Mouse (Mus musculus) embryo, embryonic 9.5 days (tissue): Measurements from ENCODE around the gene Nceh1.

ENCODE experiments used
- DNase-seq: peaks from one replicate; pipeline ENCODE4 v3.0.0-alpha.2; 2017; ENCODE audit errors: extremely low spot score

Gene Nceh1

DNA sequence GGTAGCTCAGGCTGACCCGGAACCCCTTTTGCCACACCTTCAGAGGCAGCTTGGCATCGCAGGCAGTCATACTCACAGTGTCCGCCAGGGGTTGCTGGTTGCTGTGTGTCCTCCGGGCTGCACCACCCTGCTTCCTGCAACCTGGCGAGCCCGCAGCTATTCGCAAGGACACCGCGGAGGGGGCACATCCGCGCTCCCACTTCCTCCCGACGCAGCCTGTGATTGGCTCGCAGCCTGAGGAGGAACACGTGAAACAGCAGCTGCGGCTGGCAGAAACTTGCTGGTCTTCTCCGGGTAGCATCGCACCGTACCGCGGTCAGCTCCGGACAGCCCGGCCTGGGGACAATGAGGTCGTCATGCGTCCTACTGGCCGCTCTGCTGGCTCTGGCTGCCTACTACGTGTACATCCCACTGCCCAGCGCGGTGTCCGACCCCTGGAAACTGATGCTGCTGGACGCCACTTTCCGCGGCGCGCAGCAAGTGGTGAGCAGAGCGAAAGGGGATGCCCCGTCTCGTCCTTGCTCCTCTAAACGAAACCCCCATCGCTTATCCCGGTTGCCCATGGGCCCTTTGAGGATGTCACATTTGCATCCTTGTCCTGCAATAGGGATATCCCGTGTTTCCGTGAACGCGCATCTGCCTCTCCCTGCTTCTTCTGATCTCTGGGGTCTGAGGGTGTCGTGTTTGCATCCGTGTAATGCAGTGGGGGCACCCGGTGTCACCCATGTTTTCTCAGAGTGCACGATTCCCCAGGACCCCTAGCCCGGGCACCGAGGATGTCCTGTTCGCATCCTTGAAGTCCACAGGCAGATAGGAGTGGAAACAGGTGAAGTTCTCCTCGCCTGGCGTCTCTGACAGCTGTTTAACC is at the start of gene Nceh1:
Gene Nceh1 (plus strand): TSS at position 233 of the 868 bp plus-strand sequence.
- DNase-seq = peak; percentile 90

GRCm38 (mm10) chr3:27140101-27140500 is 42.7 kb upstream of the Nceh1 start:
- no peak for DNase-seq

DNA sequence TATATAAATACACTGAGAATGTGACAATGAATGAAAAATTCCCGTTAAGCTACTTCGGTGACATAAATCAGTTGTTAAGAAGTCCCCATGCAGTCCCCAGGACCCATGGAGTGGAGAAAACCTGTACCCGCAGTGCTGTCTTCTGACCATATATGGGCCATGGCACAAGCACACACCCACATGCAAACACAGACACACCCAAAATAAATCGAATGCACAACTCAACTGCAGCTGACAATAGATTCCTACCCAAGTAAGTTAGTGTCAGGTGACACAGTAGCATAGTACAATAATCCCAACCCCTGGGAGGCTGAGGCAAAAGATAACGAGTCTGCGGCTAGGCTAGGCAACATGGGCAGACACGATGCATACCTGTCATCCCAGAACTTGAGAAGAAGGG is 39.2 kb upstream of the Nceh1 start:
- no peak for DNase-seq

DNA sequence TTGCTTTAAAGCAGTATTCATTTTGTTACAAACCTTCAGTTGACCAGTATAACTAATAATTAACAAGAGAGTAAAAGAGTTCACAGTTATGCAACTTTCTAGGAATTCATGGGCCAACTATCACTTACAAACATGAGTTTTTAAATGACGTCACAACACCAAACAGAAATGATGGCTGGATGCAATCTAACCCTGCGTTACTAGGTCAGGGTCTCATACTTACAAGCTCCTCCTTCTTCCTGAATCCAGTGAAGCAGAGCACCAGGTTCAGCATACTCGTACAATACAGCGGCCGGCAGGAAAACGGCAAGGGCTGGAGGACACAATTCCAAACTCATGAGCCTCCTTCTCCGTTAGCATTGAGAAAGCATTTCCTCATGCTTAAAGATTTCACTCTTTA is 37.0 kb upstream of the Nceh1 start:
- DNase-seq = no peak

DNA sequence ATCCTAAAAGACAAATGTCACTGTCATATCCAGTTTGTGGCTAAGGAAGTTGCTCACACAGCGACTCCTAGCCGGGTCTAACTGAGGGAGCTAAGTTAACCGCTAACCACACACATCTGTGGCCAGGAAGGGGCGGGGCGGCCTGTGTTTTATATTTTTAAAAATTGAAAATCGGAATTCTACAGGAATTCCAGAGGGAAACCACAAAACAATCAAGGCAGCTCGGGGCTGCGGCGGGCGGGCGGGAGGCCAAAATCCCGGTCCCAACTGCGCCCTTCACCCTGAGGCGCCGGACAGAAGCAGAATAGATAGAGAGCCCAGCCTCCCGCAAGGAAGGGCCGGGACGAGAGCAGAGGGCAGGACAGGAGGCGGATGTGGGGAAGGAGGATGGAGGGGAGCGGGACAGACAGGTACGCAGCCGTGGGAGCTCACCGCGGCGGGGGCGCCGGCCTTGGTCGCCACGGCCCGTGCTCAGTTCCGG is 29.5 kb upstream of the Nceh1 start:
- DNase-seq = peak; percentile 41

DNA sequence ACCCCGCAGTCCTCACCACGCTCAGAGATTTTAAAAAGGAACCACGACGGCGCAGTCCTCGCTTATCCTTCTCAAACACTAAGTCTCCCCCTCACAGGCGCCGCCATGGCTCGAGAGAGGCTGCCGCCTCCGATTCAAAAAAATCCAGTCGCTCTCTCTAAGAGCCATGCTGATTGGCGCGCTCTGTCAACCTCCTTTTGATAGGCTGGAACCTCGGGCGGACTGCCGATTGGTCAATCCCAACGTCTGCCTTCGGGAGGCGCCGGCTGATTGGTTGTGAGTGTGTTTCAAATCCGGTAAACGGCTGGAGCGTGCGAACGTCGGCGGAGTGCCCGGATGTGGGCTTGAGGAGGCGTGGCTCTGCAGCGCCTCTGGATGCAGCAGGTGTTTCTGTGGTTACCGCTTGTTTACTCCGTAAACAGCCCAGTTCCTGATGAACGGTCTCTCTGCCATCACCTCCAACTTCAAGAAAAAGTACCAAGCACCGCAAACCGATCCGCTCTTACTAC is 29.0 kb upstream of the Nceh1 start, which contains the start of gene Ect2:
Gene Ect2 (minus strand): TSS at position 178 of the 509 bp plus-strand sequence.
- DNase-seq = peak; percentile 97

- no peak for DNase-seq
These were observed 28.5 kb upstream of the Nceh1 start for GRCm38 (mm10) chr3:27154280-27154679.

DNA sequence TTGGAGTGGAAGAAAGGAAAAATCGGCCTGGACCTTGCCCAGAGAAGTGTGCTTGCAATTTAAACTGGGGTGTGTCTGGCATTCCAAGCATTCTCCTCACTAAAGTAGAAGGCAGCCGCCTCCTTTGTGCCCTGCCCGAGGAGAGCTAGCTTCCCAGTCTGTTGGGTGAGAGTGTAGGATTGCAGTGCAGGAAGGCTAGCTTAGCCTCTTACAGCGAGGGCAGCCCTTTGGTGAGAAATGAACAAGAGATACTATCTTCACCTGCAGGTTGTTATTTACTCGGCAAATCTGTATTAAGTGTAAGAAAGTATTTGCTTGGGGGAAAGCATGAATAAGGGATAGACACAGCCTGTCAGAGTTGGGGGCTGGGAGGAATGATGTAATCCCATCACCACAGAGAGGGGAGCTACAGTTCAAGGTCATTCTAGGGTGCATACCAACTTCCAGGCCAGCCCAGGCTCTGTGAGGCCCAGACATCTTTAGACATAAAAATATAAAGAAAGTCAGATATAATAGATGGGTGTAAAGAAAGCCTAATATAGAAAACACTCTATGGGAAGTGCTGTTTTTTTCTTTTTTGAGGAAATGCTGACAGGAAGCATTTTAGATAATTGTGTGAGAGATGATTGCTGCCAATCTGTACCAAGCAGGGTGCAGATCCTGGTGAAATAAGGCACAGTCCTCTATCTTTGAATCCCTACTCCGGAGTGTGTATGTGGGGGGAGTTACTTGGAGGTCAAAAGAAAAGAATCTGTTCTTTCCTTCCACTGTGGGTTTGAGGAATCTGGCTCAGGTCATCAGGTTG is 27.5 kb upstream of the Nceh1 start:
- peak; percentile 70 for DNase-seq

GRCm38 (mm10) chr3:27155856-27156593 is 26.7 kb upstream of the Nceh1 start:
- DNase-seq = no peak

GRCm38 (mm10) chr3:27156594-27156949 is 26.2 kb upstream of the Nceh1 start:
- DNase-seq = no peak

DNA sequence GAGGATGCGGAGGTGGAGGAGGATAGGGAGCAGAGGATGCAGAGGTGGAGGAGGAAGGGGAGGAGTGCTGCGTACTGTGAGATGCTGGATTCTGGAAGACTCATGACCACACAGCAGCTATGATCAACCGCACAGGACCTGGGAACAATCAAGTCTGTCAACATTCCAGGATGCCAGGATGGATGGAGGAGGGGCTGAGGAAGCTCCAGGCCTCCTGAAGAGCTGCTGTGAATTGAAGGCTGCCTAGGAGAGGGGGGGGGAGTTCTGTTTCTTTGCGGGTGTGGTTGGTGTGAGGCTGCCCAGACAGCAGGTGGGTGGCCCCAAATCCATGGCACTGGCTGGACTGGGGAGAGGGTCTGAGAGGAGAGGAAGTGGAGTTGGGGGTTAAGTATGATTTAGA is 23.9 kb upstream of the Nceh1 start:
- no peak for DNase-seq

DNA sequence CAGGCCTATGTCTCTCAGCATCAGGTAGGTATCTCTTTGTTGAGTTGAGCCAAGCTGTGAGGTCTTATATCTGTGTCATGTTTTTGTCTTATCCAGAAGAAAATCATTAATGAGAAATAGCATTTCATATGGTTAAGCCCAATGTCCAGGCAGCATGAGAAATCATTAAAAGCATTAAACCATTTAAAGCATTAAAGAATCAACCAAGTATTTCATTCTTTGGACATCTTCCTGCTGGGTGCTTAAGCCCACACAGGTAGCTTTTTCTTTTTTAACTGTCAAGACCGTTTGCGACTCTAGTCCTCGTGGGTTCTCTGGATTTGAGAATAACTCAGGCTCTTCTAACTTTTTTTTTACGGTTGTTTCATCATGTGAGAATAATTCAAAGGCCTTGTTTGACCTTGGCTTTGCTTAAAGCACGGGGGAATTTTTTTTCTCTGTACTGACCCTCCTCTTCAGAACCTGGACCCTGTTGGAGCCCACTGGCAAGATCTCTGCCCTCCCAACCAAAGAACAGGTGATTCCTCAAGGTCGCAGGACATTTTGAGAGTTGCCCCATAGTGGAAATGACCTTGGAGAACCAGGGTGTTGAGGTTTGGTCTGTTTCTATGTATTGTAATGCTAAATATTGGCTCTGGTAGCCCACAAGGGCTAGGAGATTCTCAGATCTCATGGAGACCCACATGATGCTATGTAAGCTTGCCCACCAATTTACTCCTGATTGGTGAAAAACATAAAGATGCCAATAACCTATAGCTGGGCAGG is 20.9 kb upstream of the Nceh1 start:
- no peak for DNase-seq

- no peak for DNase-seq
These were observed 20.4 kb upstream of the Nceh1 start for GRCm38 (mm10) chr3:27162410-27162804.

DNA sequence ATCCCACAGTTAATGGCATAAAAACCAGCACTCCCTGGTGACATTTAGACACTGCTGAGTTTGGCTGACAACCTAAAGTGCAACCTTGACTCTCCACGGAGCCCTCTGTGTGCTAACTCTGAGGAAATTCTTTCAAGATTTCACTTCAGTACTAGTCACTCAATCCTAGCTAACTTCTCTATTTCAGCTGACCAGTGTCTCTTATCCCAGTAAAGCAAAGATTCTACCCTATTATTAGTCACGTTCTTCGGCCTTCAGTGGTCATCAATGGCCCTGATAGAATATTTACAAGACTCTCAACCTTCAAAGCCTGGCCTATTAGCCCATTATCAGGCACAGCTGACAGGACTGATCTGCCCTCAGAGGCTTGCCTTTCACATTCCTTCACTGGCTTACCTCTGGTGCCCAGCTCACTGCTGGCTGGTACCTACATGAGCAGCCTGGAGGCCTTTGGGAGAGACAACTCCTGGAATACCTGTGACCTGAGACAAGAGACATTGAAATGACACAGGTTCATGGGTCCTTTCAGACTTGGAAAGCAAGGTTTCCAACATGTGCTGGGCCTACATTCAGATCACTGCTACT is 17.2 kb upstream of the Nceh1 start:
- no peak for DNase-seq

GRCm38 (mm10) chr3:27170257-27170656 is 12.5 kb upstream of the Nceh1 start:
- DNase-seq = no peak

DNA sequence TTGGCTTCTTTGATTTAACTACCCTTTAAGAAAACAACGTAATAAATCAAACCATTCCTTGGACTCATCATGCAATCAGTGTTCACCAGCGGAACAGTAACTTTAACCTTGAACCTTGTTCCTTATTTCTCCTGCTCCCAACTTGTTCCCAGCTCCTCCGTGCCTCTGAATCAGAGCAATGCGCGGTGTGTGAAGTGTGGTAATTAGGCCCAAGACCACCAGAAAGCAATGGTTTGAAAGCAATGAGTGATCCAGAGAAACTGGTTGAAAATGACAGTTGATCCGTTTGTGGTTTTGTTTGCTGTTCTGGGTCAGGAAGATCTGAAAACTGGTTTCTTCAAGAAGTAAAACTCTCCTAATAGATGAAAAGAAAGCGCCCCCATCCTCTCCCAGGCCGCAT is 3.1 kb upstream of the Nceh1 start:
- no peak for DNase-seq

- DNase-seq = peak; percentile 9
These were observed 923 bp downstream of the Nceh1 start for GRCm38 (mm10) chr3:27183601-27184175.

DNA sequence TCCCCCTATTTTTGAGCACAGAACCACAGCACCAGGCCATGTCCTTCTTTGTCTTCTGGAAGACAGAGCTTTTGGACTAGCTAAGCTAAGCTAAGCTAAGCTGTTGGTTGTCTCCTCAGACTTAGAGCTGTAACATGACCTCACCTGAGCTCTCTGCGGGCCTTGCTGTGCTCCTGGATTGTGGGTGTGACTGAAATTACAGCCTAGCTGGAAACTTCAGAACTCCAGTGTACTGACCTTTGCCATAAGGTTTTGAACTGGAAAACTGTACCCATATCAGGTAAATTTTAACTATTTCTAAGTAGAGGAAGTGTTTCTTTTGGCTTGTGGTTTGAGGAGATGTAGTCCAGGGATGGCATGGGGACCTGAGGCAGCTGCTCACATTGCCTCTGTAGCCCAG is 5.6 kb downstream of the Nceh1 start:
- no peak for DNase-seq

DNA sequence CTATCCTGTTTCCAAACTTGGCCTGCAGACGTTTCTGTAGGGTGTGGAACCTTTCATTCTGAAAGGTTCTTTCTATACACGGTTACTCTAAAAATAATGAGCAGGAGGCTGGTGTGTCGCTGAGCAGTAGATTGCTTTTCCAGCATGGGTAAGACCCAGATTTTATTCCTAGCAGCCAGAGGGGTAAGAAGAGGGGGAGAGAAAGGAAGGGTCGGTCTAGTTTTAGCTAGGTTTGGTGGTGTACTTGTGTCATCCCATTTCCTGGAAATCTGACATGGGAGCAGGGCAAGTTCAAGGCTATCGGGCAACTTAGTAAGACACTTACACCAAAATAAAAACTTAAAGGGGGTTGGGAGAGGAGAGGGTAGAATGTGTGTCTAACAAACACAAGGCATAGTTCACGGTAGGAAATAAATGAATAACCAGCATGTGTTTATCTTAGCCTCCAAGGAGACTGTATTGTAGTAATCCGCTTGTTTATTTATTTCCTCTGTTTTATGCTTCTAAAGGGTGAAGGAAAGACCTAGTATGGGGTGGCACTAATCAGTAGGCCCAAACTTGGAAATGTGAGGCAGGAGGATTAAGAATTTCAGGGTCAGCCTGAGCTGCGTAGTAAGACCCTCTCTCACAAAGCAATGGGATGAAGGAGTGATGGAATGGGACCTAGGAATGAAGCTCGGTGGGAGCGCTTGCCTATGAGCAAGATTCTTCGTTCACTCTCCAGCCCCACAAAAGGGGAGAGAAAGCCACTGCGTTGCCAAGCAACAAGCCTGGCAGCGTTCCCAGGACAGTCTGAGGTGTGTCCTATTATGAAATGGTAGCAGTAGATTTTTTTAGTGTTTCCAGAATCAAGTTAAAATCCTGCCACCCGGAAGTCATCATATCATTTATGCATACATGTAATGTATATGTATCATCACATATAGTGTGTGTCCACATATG is 6.8 kb downstream of the Nceh1 start:
- DNase-seq = no peak
